In the genomic region with DNA sequence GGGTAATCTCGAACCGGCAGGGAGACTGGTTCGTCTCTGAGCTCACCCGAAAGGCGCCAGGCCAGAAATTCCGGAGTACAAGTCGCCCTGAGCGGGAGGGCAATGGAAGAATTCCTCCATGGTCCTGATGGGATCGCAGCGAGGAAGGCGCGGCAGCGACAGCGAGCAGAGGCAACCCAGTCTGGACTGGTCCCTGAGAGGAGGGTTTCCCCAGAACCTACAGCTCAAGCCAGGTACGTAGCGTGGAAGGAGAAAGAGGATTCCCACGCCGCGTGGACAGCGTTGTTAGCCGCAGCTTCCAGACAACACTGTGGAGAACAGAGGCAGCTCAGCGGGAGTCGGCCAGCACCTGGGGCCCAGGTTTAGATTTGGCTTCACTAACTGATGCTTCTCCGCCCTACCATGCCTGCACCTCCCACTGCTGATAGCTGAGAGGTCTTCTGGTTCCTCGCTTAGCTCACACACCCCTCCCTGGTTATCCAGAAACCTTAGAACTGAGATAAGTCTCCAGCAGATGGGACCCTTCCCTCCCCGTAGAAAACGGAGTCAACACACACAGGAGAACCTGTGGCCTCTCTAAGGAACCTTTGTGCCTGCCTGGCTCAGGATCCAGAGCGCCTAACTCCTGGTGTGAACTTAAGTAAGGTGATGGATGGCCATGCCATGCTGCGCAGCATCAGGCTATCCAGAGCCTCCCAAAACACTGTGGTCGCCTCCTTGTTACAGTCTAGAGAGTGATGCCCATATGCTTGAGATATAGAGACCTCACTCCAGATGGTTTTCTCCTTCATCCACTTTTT, we compare ENCODE assay signal across 1 mouse cellular context.
TF ChIP-seq lines count a peak whose summit lies in the region.

No protein-coding gene starts in this region.

TF ChIP-seq in C2C12, 6 proteins besides CTCF, POLR2A, EP300 and RAD21:
- TF ChIP-seq USF1 (IDR thresholded peaks at IDR 0.05; ENCODE audit: low read depth), result no peak
- TF ChIP-seq CEBPB (IDR thresholded peaks at IDR 0.05; ENCODE audit: low read depth), result no peak
- TF ChIP-seq MYOD1 (IDR thresholded peaks at IDR 0.05; ENCODE audit: control insufficient read depth, insufficient read length, low read depth), result no peak
- TF ChIP-seq FOSL1 (IDR thresholded peaks at IDR 0.05; ENCODE audit: insufficient read depth, low read length, poor library complexity, severe bottlenecking), result no peak
- TF ChIP-seq MAX (IDR thresholded peaks at IDR 0.05), result no peak
- no peak for TF ChIP-seq MYOG (IDR thresholded peaks at IDR 0.05; ENCODE audit: control insufficient read depth, extremely low read depth, insufficient read length)
